Mouse (Mus musculus): ENCODE measurements around the gene Tbc1d14. TPM values are rescaled to one million over a fixed set of nuclear protein-coding genes. Genes with fewer than 3 reads are reported as not detected.

Tbc1d14 gene
- polyA plus RNA-seq, 1 experiment from 2014 or later = 9.3 TPM

GRCm38 (mm10) chr5:36494709-36495108 is 98.4 kb downstream of the Tbc1d14 start:
- Histone ChIP-seq H3K27me3 (ENCODE audit: control insufficient read depth, insufficient read depth, low read depth, low read length) (no peaks in the 10 kb centered on the region), H3K9ac (ENCODE audit: low read depth, low read length) (no peak overlapping the region), H3K4me1 (ENCODE audit: control insufficient read depth, low read depth, low read length) (no peaks in the 10 kb centered on the region), H3K27ac (ENCODE audit: low read length) (no peak overlapping the region), H3K9me3 (replicated peaks; ENCODE audit: control insufficient read depth, low read length) (no peaks in the 10 kb centered on the region), H3K4me2 (ENCODE audit: low read depth, low read length) (no peak overlapping the region), H3K4me3 (ENCODE audit: low read depth, low read length) (no peak overlapping the region), H3K36me3 (ENCODE audit: control insufficient read depth, insufficient read depth) (peaks cover 7% of the 10 kb centered on the region)
- WGBS (ENCODE audit: insufficient replicate concordance) = 86% methylated on average over 9 of the region's 9 CpGs
- no peak for ATAC-seq (ENCODE audit: low read depth)

GRCm38 (mm10) chr5:36493919-36494318 is 99.2 kb downstream of the Tbc1d14 start:
- Histone ChIP-seq H3K9ac (ENCODE audit: low read depth, low read length) (no peak overlapping the region), H3K9me3 (replicated peaks; ENCODE audit: control insufficient read depth, low read length) (no peaks in the 10 kb centered on the region), H3K4me1 (ENCODE audit: control insufficient read depth, low read depth, low read length) (no peaks in the 10 kb centered on the region), H3K4me3 (ENCODE audit: low read depth, low read length) (no peak overlapping the region), H3K27me3 (ENCODE audit: control insufficient read depth, insufficient read depth, low read depth, low read length) (no peaks in the 10 kb centered on the region), H3K36me3 (ENCODE audit: control insufficient read depth, insufficient read depth) (peaks cover 7% of the 10 kb centered on the region), H3K27ac (ENCODE audit: low read length) (no peak overlapping the region), H3K4me2 (ENCODE audit: low read depth, low read length) (no peak overlapping the region)
- 77% methylated on average over 6 of the region's 6 CpGs for WGBS (ENCODE audit: insufficient replicate concordance)
- ATAC-seq (ENCODE audit: low read depth) = no peak

- 54% methylated on average over 2 of the region's 2 CpGs for WGBS (ENCODE audit: insufficient replicate concordance)
Measured at GRCm38 (mm10) chr5:36489225-36489624, 103.9 kb downstream of the Tbc1d14 start.

GRCm38 (mm10) chr5:36485306-36485705 is 107.8 kb downstream of the Tbc1d14 start:
- Histone ChIP-seq H3K4me2 (ENCODE audit: low read depth, low read length) (peak overlapping the region; percentile 99), H3K36me3 (ENCODE audit: control insufficient read depth, insufficient read depth) (no peaks in the 10 kb centered on the region), H3K27ac (ENCODE audit: low read length) (no peak overlapping the region), H3K27me3 (ENCODE audit: control insufficient read depth, insufficient read depth, low read depth, low read length) (peaks cover 21% of the 10 kb centered on the region), H3K4me1 (ENCODE audit: control insufficient read depth, low read depth, low read length) (peaks cover 25% of the 10 kb centered on the region), H3K9ac (ENCODE audit: low read depth, low read length) (peak overlapping the region; percentile 69), H3K9me3 (replicated peaks; ENCODE audit: control insufficient read depth, low read length) (no peaks in the 10 kb centered on the region), H3K4me3 (ENCODE audit: low read depth, low read length) (peak overlapping the region; percentile 73)
- no peak for ATAC-seq (ENCODE audit: low read depth)
- 15% methylated on average over 19 of the region's 19 CpGs for WGBS (ENCODE audit: insufficient replicate concordance)

More at GRCm38 (mm10) chr5:36489225-36489624, 103.9 kb downstream of the Tbc1d14 start:
- no peak for ATAC-seq (ENCODE audit: low read depth)
- Histone ChIP-seq H3K27ac (ENCODE audit: low read length) (no peak overlapping the region), H3K36me3 (ENCODE audit: control insufficient read depth, insufficient read depth) (peaks cover 7% of the 10 kb centered on the region), H3K9ac (ENCODE audit: low read depth, low read length) (no peak overlapping the region), H3K9me3 (replicated peaks; ENCODE audit: control insufficient read depth, low read length) (no peaks in the 10 kb centered on the region), H3K4me2 (ENCODE audit: low read depth, low read length) (no peak overlapping the region), H3K4me3 (ENCODE audit: low read depth, low read length) (no peak overlapping the region), H3K27me3 (ENCODE audit: control insufficient read depth, insufficient read depth, low read depth, low read length) (peaks cover 21% of the 10 kb centered on the region), H3K4me1 (ENCODE audit: control insufficient read depth, low read depth, low read length) (peaks cover 10% of the 10 kb centered on the region)

GRCm38 (mm10) chr5:36484171-36484990 is 108.7 kb downstream of the Tbc1d14 start, which contains the start of the genes Tada2b and Ccdc96:
Gene Tada2b (minus strand): TSS chr5:36484285.
Gene Ccdc96 (plus strand): TSS chr5:36484588.
- Histone ChIP-seq H3K4me2 (ENCODE audit: low read depth, low read length) (peak within 1 kb of the TSS; percentile 99), H3K27ac (ENCODE audit: low read length) (peak within 1 kb of the TSS; percentile 70), H3K4me3 (ENCODE audit: low read depth, low read length) (peak within 1 kb of the TSS; percentile 91), H3K4me1 (ENCODE audit: control insufficient read depth, low read depth, low read length) (peaks cover 35% of the 10 kb centered on the region), H3K9ac (ENCODE audit: low read depth, low read length) (peak within 1 kb of the TSS; percentile 95), H3K27me3 (ENCODE audit: control insufficient read depth, insufficient read depth, low read depth, low read length) (peaks cover 21% of the 10 kb centered on the region), H3K9me3 (replicated peaks; ENCODE audit: control insufficient read depth, low read length) (no peaks in the 10 kb centered on the region), H3K36me3 (ENCODE audit: control insufficient read depth, insufficient read depth) (no peaks in the 10 kb centered on the region)
- WGBS (ENCODE audit: insufficient replicate concordance) = under 1% methylated on average over 87 of the region's 97 CpGs
- peak; percentile 96 for ATAC-seq (ENCODE audit: low read depth)

- H3K4me2 ChIP-seq (ENCODE audit: low read depth, low read length) = peak overlapping the region; percentile 86
- H3K27me3 ChIP-seq (ENCODE audit: control insufficient read depth, insufficient read depth, low read depth, low read length) = peaks cover 21% of the 10 kb centered on the region
- no peaks in the 10 kb centered on the region for H3K9me3 ChIP-seq (replicated peaks; ENCODE audit: control insufficient read depth, low read length)
- H3K36me3 ChIP-seq (ENCODE audit: control insufficient read depth, insufficient read depth) = no peaks in the 10 kb centered on the region
- H3K9ac ChIP-seq (ENCODE audit: low read depth, low read length) = peak overlapping the region; percentile 95
- ATAC-seq (ENCODE audit: low read depth) = peak; percentile 1; the same call in 1 of the 2 replicates
- H3K4me1 ChIP-seq (ENCODE audit: control insufficient read depth, low read depth, low read length) = peaks cover 42% of the 10 kb centered on the region
- H3K4me3 ChIP-seq (ENCODE audit: low read depth, low read length) = peak overlapping the region; percentile 91
- WGBS (ENCODE audit: insufficient replicate concordance) = 2% methylated on average over 58 of the region's 58 CpGs
- H3K27ac ChIP-seq (ENCODE audit: low read length) = peak overlapping the region; percentile 70
Measured at GRCm38 (mm10) chr5:36483203-36484101, 109.6 kb downstream of the Tbc1d14 start.

- WGBS (ENCODE audit: insufficient replicate concordance) = 48% methylated on average over 1 of the region's 1 CpGs
- Histone ChIP-seq H3K9ac (ENCODE audit: low read depth, low read length) (no peak overlapping the region), H3K4me2 (ENCODE audit: low read depth, low read length) (no peak overlapping the region), H3K36me3 (ENCODE audit: control insufficient read depth, insufficient read depth) (no peaks in the 10 kb centered on the region), H3K9me3 (replicated peaks; ENCODE audit: control insufficient read depth, low read length) (no peaks in the 10 kb centered on the region), H3K4me1 (ENCODE audit: control insufficient read depth, low read depth, low read length) (peaks cover 45% of the 10 kb centered on the region), H3K27me3 (ENCODE audit: control insufficient read depth, insufficient read depth, low read depth, low read length) (peaks cover 12% of the 10 kb centered on the region), H3K4me3 (ENCODE audit: low read depth, low read length) (no peak overlapping the region), H3K27ac (ENCODE audit: low read length) (no peak overlapping the region)
- no peak for ATAC-seq (ENCODE audit: low read depth)
Measured at GRCm38 (mm10) chr5:36481114-36481513, 112.0 kb downstream of the Tbc1d14 start.

- peaks cover 5% of the 10 kb centered on the region for H3K27me3 ChIP-seq (ENCODE audit: control insufficient read depth, insufficient read depth, low read depth, low read length)
- no peaks in the 10 kb centered on the region for H3K9me3 ChIP-seq (replicated peaks; ENCODE audit: control insufficient read depth, low read length)
- ATAC-seq (ENCODE audit: low read depth) = no peak
- no peaks in the 10 kb centered on the region; the same call in 1 of the 2 replicates for H3K36me3 ChIP-seq (ENCODE audit: control insufficient read depth, insufficient read depth)
- H3K27ac ChIP-seq (ENCODE audit: low read length) = no peak overlapping the region
- H3K9ac ChIP-seq (ENCODE audit: low read depth, low read length) = no peak overlapping the region
- H3K4me1 ChIP-seq (ENCODE audit: control insufficient read depth, low read depth, low read length) = peaks cover 43% of the 10 kb centered on the region
- no peak overlapping the region for H3K4me3 ChIP-seq (ENCODE audit: low read depth, low read length)
- WGBS (ENCODE audit: insufficient replicate concordance) = 63% methylated on average over 4 of the region's 4 CpGs
- H3K4me2 ChIP-seq (ENCODE audit: low read depth, low read length) = no peak overlapping the region
Measured at GRCm38 (mm10) chr5:36480398-36480797, 112.7 kb downstream of the Tbc1d14 start.

Measured in liver, embryonic 16.5 days (tissue).